Mouse (Mus musculus) left cerebral cortex, adult 11 months (tissue): ENCODE data around the gene Trank1.

Experiments used
- DNase-seq: peaks from one replicate; pipeline ENCODE4 v3.0.0; 2022; ENCODE audit warnings: low spot score

Trank1 gene

GRCm38 (mm10) chr9:111425113-111425512 lies 113.6 kb downstream of the Trank1 start:
- DNase-seq, result no peak

DNA sequence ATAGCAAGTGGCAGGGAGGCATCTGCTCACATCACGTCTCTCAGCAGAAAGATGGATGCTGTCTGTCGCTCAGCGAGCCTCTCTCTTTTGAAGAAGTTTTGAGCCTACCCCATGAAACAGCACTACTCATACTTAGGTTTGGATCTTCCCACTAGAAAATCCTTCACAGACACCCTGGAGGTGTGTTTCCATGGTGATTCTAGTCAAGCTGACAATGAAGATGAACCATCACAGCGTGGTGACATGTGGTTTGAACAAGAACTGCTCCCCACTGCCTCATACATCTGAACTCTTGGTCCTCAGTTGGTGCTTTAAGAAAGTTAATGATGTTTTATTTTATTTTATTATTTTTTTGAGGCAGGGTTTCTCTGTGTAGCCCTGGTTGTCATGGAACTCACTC lies 114.4 kb downstream of the Trank1 start:
- DNase-seq, result no peak

DNA sequence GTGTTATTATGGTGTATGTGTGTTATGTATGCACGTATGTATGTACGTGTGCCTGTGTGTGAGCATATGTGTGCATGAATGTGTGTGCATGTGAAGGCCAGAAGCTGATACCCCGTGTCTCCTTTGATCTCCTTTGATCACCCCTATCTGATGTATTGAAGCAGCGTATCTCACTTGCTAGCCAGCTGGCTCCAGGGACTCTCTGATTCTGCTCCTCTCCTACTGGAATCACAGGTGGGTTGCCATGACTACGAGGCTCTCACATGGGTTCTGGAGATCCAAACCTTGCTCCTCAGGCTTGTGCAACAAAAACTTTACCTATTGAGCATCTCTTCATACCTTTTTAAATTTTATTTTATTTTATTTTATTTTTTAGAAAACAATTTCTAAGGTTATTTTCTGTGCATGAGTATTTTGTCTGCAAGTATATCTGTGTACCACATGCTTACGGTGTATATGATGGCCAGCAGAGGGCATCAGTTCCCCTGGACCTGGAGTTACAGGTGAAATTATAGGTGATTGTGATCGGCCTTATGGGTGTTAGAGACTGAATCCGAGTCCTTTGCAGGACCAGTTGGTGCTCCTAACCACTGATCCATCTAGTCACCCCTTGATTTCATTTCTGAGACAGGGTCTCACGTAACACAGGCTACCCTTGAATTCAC lies 116.5 kb downstream of the Trank1 start:
- no peak for DNase-seq

DNA sequence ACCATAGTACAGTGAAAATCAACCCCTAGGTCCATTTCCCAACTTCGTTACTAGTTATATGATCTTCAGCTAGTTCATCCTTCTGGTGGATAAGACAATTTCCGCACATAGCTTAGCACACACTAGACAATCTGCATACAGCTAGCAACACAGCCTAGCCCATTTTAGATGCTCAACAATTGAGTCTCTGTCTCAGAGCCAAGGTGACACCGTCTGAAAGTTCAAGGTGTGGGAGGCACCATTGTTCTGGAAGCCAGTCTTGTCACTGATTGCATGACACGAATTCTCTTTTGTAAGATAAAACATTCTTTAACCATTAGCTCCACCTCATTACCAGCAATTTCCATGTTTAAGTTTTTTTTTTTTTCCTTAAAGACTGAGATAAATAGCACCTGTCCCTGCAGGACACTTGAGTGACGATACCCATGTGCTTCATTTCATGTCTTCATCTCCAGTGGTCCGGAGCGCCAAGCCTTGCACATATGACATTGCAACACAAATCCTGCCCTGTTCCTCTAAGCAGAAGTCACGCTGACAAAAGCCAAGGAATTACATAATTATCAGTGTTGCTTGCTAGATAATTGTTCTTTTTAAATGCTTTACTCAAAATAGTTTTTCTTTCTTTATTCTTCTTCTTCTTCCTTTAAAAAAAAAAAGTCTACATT lies 117.3 kb downstream of the Trank1 start:
- DNase-seq, result no peak

DNA sequence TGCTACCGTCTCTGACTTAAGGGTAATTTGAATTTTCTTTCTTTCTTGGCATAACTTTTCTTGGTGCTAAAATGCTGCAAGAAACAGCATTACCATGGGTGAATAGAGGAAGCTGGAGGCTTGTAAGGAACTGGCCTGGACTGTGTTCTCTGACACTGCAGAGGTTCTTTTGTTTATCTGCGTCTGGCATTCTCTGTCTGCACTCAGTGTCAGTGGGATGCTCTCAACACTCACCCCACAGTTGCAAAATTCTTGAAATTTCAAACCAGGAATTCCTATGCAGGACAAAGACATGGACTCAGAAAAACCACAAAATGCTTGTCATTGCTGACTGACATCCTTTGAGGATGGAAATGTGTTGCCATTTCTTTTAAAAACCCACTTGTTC lies 117.8 kb downstream of the Trank1 start:
- DNase-seq, result no peak

DNA sequence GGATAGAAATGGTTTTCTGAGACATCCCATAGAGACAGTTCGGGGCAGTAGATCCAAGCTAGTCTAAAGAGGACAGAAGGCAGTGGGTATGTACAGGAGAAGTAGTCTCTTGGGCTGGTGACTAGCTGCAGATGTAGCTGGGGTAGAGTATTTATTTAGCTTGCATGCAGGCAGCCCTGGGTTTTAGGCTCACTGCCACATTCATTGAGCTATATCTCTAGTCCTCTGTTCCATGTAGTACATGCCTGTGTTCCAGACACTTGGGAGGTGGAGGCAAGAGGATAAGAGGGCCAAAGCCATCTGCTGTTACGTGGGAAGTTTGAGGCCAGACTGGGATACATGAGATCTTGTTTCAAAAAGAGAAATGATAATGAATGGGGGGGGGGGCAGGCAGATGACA lies 123.9 kb downstream of the Trank1 start:
- no peak for DNase-seq

GRCm38 (mm10) chr9:111438904-111439835 lies 127.6 kb downstream of the Trank1 start, which contains the start of gene Dclk3:
Dclk3 (plus strand) TSS chr9:111439081.
- DNase-seq, result no peak

GRCm38 (mm10) chr9:111439836-111440201 lies 128.3 kb downstream of the Trank1 start:
- no peak for DNase-seq

DNA sequence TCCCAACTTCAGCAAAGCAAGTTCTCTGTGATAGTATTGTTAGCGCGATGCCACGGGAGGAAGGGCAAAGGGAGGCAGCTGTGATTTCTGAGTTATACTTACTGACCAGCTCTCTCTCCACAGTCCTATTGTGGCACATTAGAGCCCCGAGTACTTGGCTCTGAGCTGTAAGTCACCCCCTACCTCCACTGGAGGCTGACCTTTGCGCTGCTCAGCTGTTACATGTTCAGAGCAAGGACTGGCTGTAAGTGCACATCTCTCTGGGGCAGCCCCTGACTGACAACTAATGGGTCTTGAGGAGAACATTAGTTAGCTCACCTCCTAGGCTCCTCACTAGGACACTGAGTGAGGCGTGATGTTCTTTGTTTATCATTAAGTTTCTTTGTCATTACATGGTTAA lies 128.9 kb downstream of the Trank1 start:
- DNase-seq, result no peak

- DNase-seq, result no peak
Measured at GRCm38 (mm10) chr9:111441151-111441550, 129.6 kb downstream of the Trank1 start.
